Mouse (Mus musculus) embryo, embryonic 10.5 days (tissue): ENCODE measurements around the gene Ttbk1.

Source experiments
- DNase-seq: peaks from one replicate; pipeline ENCODE4 v3.0.0-alpha.2; 2015; ENCODE audit warnings: low spot score

The Ttbk1 gene

DNA sequence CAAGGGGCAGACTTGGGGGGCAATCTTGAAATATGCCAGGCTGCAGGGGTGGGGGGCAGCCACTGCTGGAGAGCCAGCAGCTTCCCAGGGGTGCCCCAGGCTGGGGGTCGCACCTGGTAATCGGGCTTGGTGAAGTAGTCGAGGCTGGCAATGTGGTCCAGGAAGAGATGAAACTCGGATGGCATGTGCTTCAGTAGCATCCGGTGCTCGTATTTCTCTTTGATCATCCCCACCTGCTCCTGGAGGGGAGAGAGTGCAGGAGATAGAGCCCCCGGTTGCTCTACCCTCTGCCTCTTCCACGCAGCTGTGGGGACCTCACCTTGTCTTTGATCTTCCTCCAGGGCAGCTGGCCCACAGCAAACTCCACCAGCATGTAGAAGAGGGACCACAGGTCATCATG, 10.9 kb downstream of the Ttbk1 start:
- no peak for DNase-seq

- no peak for DNase-seq
Observed at GRCm38 (mm10) chr17:46467830-46468229, 19.6 kb downstream of the Ttbk1 start.

DNA sequence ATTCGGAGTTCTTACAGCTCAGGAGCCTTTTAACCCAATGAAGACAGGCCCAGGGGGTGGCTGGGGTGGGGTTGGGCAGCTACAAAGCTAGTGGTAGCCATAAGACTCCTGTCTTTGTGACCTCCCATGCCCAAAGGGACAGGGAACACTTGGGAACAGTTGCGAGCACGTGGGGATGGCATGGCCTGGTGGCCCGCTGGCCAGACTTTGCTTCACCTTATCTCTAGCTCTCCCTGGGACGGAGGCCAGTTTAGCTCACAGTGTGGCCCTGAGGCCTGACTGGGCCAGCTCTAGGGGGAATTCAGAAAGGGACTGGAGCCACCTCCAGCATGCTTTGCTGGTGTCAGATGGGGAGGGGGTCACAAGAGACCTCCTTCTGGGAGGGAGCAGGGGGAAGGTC, 25.2 kb downstream of the Ttbk1 start:
- no peak for DNase-seq

DNA sequence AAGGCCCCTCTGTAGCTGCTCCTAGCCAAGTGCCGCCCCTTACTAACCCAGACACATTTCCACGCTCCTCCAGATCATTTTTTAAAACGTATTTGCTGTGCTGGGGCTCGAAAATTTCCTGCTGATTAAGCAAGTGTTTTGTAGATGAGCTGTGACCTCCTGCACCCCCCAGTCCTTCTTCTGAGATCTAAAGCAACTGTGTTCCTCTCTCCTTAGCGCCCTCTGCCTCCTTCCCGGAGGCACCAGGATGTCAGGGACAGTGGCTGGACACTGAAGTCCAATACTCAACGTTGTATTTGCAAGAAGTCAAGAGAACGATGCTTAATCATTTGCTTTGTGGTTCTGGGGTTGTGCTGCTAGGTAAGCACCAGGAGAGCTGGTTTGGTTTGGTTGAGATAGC, 26.1 kb downstream of the Ttbk1 start:
- DNase-seq, result peak; percentile 53

- no peak for DNase-seq
Observed at GRCm38 (mm10) chr17:46460673-46461072, 26.8 kb downstream of the Ttbk1 start.

DNA sequence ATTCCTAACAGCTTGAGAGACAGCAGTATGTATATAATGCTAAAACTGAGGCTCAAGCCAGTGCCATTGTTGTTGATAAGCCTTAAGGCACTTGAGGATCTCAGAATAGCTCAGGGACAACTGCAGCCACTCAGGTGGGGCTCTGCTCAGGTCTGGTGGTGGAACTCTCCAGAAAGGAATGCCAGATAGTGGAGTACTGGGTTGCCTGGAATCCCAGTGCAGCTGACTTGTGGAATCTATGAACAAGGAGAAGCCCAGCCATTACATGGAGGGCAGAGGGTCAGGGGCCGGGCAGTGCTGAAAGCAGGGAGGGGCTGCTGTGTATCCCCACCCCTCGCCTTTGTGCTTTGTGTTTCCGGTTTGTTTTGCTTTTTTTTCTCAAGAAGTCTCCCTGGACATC, 29.0 kb downstream of the Ttbk1 start:
- no peak for DNase-seq

DNA sequence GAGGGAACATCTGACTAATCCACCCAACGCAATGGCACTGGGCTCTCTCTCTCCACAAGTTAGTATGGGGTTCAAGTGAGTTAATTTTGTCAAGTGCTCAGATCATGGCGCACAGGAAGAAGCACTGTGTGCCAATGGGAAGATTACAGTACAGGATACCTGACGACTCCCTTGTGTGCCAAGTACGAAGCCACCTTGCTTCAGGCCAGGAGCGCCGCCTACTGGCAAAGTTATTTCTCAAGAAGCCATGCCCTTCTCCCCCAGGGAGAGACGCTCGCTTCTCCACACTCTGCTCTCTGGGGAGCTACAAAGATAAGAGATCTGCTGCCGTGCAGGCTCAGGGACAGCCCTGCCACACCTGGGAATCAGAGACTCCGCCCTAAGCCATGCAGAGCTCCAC, 29.7 kb downstream of the Ttbk1 start:
- peak; percentile 63 for DNase-seq

DNA sequence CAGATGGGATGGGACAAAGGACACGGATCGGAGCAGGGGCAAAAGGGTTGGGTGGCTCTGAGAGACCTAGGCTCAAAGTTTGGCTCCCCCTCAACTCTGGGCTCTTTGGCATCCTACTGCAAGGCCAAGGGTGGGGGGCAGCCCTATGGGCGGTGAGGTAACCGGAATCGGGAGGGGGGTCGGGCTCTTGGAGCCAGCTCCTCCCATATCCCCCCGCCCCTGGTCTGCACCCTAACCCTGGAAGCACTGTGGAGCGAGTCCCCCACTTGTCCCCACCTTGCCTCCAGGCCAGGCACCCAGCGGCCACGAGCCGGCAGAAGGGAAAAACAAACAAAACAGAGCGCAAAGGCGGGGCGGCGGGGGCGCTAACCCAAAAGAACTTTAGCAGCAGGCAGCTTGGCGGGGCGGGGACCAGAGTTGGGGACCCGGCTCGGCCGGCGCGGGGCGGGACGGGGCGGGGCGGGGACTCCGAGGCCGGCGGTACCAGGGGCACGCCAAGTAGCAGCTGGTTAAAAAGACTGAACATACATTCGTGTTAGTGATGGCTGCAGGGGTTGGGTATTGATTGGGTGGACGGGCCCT, 32.3 kb downstream of the Ttbk1 start:
- DNase-seq, result peak; percentile 59

- peak; percentile 51 for DNase-seq
Observed at GRCm38 (mm10) chr17:46454539-46454938, 32.9 kb downstream of the Ttbk1 start.

- peak; percentile 38 for DNase-seq
Observed at GRCm38 (mm10) chr17:46453970-46454411, 33.5 kb downstream of the Ttbk1 start.

DNA sequence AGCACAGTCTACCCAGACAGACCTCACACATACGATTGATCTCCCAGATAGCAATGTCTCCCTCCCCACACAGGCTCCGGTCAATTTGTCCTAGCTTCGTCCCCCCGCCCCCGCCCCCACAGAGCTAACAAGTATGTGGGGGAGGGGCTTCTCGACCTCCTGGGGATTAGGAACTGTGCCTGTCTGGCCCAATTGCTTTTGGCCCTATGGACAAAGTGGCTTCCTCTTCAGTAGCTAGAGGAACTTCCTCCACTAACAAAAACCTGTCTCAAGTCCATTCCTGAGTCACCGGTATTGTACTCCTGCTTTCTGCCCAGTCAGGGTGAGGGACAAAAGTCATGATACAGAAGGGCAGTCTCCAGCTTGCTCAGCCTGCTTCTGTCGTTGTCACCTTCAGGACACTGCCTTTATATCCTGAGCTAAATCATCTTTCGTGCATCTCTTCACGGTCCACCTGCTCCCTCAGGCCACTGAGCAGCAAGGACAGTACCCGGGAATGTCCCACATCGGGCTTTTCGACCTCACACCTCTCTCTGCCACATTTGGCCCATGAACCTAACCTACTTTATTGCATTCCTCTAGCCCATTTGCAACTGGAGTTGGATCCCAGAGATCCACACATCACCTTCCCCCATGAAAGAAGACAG, 34.0 kb downstream of the Ttbk1 start:
- DNase-seq, result no peak

- no peak for DNase-seq
Observed at GRCm38 (mm10) chr17:46452683-46453082, 34.8 kb downstream of the Ttbk1 start.

- DNase-seq, result no peak
Observed at GRCm38 (mm10) chr17:46446264-46446663, 41.2 kb downstream of the Ttbk1 start.

DNA sequence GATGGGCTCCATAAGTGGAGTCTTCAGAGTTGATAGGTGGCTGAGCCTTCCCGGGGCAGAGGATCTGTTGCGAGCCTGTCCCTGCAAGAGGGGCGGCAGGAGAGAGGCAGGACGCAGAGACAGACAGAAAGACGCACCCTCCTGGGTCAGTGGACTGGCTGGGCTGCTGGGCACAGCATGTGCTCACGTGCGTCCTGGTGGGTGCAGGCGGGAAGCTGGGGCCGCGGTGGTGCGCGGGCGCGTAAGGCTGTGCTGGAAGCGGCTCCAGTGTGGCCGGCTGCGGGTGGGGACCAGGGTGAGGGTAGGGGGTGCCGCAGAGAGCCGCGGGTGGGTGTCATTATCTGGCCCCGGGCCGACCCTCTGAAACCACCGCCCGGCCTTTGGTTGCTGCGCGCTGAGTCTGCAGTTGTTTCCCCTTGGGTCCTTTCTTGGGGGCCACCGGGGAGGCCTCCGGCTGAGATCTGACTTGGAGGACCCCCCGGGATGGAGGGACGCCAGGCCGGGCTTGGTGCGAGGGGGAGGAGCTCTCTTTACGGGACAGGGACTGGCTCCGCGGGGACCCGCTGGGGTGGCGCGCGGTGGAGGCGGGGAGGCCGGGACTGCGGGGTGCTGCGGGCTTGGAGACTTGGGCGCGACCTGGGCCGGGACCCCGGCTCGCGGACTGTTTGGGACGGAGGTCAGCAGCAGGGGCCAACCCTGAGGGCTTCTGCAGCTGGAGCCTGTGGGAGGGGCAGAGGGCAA, 42.5 kb downstream of the Ttbk1 start:
- no peak for DNase-seq

DNA sequence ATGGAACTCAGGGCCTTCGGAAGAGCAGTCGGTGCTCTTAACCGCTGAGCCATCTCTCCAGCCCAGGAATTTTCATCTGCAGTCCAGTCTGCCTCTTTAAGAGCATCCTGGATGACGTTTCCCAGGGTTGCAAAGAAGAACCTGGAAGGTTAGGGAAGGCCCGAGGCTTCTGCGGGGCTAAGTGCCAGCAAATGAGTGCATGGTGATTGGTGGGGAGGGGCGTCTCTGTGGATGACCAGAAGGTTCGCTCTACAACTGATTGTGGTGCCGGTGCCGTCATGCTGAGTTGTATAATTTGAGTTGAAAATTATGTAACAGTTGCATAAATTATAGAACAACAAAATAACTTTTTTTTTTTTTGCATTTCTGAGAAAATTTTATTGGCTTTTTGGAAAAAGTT, 48.3 kb downstream of the Ttbk1 start:
- no peak for DNase-seq

- no peak for DNase-seq
Observed at GRCm38 (mm10) chr17:46438298-46438873, 49.1 kb downstream of the Ttbk1 start, which contains the start of gene Slc22a7. Slc22a7 (minus strand) TSS chr17:46438457.

GRCm38 (mm10) chr17:46436672-46437366, 50.7 kb downstream of the Ttbk1 start:
- DNase-seq, result peak; percentile 74

DNA sequence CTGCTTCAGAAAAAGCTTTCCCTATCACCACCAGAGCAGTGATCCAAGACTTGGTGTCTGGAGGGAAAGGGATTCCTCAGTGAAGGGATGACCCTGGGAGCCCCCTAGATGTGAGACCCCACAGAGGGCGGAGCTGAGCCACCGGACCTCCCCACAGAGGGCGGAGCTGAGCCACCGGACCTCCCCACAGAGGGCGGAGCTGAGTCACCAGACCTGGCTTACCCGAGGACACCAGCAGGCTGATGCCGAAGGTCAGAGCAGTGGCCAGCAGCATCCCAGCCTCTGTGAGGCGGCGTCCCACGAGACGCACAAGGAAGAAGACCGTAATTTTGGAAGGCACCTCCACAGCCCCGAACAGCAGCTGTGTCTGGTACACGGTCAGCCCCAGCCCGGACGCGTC, 53.8 kb downstream of the Ttbk1 start:
- DNase-seq, result peak; percentile 65

GRCm38 (mm10) chr17:46428761-46429414, 58.6 kb downstream of the Ttbk1 start, which contains the start of gene Crip3:
Crip3 (plus strand) TSS chr17:46428926.
- peak; percentile 54 for DNase-seq

DNA sequence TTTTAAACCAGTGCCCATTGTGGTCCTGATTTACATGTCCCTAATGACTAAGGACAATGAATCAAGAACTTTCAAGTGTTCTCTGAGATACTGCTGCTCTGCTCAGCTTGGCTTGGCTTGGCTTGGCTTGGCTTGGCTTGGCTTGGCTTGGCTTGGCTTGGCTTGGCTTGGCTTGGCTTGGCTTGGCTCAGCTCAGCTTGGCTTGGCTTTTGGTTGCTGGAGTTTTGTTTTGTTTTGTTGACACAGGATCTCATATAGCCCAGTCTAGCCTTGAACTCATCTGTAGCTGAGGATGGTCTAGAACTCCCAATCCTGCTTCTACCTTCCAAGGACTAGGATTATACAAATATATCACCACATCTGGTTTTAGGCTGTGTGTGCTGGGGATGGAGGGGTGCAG, 61.0 kb downstream of the Ttbk1 start:
- no peak for DNase-seq

DNA sequence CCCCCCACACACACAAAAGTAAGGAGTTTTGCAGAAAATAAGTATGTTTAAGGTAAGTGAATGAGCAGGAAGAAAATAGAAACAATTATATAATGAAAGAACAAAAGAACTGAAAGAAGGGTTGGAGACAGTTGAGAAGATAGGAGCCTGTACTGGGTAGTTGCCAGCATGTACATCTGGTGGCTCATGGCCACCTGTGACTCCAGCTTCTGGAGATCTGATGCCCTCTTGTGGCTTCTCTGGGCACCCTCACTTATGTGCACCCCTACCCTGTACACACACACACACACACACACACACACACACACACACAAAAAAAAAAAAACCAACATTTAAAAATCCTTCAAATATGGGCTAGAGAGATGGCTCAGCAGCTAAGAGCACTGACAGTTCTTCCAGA, 67.8 kb downstream of the Ttbk1 start:
- no peak for DNase-seq

DNA sequence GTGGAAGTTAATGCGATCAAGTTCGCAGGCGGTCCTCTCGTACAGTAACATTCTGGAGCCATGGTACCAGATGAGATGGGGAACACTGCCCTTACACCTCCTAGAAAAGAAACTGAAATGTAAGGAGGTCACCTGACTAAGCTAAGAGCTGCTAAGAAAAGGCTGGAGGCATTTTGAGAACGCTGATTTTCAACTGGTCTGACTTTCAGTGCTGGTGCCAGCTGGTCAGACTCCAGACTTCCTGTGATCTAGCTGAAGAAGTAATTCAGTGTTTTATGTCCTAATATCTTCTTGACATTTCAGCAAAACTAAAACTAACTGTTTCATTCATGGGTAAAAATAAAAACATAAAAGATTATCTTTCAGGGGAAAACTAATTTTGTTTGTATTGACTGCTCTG, 68.8 kb downstream of the Ttbk1 start:
- DNase-seq, result no peak
